Mouse (Mus musculus) embryonic fibroblast, embryonic 13.5 days (primary cell): ENCODE measurements around the gene Cfap97d1. TPM values are rescaled to one million over a fixed set of nuclear protein-coding genes. Genes with fewer than 3 reads are reported as not detected.

ENCODE experiments used
- H3K27ac ChIP-seq: 2 replicates; pipeline ENCODE4 v1.5.1; 2012; ENCODE audit warnings: low read length, control low read depth, inconsistent platforms; ENCODE audit not compliant: insufficient read depth
- H3K4me1 ChIP-seq: 2 replicates; pipeline ENCODE4 v1.6.1; 2011; ENCODE audit warnings: low read length; ENCODE audit not compliant: control insufficient read depth, insufficient read depth
- H3K4me3 ChIP-seq: 2 replicates; pipeline ENCODE4 v1.5.1; 2011; ENCODE audit warnings: mild to moderate bottlenecking, control low read depth, low read length; ENCODE audit not compliant: insufficient read depth
- CTCF ChIP-seq: IDR thresholded peaks from 2 replicates; pipeline ENCODE4 v1.5.1; 2011; ENCODE audit warnings: mild to moderate bottlenecking, control low read depth, low read length, moderate library complexity, borderline replicate concordance; ENCODE audit not compliant: insufficient read depth
- POLR2A ChIP-seq: IDR thresholded peaks from 2 replicates; pipeline ENCODE4 v1.6.1; 2011; ENCODE audit warnings: low read depth, mild to moderate bottlenecking, control low read depth, low read length, moderate library complexity
- polyA plus RNA-seq: library from polyadenylated mRNA; stranded (reverse); fragments of >200 nt; gene quantifications from 2 replicates; pipeline ENCODE4 v1.2.4, GENCODE M21; 2011; ENCODE audit warnings: low read depth; ENCODE audit not compliant: missing spikeins, insufficient read length

Cfap97d1 gene
- polyA plus RNA-seq, 1 experiment: not detected

DNA sequence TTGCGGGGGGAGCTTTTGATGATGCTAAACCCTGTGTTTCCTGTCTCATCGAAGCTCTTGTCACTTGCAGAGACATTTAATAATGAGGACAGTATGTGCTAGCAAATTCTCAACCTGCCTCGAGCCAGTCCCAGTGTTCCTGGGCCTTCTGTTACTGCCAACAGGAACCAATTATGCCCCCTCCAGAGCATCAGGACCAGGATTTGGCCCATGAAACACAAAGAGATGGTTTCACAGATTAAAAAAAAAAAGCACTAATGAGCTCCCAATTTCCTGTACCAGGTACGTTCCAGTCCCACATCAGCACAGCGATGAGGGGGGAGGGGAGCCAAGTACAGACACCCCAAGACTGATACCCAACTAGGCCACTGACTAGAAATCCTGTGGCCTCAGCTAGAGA, 37.1 kb downstream of the Cfap97d1 start:
- TF ChIP-seq POLR2A (no peak), CTCF (no peak)
- Histone ChIP-seq H3K27ac (no peak overlapping the region), H3K4me1 (no peaks in the 10 kb centered on the region), H3K4me3 (no peak overlapping the region)

DNA sequence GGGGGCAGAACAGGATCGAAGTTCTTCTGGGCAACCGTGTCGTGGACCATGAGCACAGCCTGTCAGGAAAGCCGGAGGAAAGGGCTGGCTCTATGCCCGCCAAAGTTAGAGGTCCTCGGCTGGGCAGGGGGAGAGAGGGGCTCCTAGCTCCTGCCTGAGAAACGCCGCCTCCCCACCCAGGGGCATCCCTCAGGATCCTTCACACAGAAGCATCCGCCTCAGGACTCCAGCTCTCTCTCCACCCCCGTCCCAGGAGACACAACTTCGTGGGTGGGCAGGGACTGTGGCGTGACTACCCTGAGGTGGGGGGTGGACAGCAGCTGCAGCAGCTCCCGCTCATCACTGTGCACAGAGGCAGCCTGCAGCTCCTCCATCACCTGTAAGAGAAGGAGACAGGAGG, 39.3 kb downstream of the Cfap97d1 start:
- H3K4me1 ChIP-seq: 0 out of 2 replicates have a peak, but pooled peaks cover 4% of the 10 kb centered on the region
- H3K27ac ChIP-seq: no peak overlapping the region
- TF ChIP-seq CTCF: no peak
- no peak for TF ChIP-seq POLR2A
- H3K4me3 ChIP-seq: no peak overlapping the region

DNA sequence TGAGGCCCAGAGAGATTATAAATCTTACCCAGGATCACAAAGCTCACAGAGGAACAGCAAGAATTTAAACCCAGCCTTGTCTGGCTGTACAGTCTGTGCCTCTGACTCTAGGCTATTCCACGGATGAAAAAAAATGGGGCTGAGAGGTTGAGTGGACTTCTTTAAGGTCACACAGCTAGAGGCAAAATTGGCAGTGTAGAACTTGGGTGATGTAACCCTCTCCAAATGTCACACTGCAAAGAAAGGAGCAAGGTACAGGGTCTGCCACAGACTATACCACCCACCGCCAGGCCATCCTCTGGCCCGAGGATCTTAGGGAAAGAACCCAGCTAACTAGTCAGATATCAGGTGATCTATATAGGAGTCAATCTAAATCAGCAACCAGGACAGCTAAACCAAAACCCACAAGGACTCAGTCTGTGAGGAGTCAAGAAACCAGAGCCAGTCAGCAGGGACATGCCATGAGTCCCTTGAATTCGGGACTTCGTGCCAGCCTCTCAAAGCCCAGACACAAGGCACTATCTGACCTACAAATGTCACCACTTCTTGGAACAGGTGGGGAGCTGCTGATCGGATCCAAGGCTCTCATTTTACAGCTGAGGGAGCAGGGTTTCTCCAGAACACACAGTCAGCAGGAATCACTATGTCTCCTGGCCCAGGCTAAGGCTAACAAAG, 40.1 kb downstream of the Cfap97d1 start:
- TF ChIP-seq POLR2A (no peak), CTCF (no peak)
- no peak overlapping the region for H3K27ac ChIP-seq
- H3K4me3 ChIP-seq: no peak overlapping the region
- 0 out of 2 replicates have a peak, but pooled peaks cover 4% of the 10 kb centered on the region for H3K4me1 ChIP-seq

DNA sequence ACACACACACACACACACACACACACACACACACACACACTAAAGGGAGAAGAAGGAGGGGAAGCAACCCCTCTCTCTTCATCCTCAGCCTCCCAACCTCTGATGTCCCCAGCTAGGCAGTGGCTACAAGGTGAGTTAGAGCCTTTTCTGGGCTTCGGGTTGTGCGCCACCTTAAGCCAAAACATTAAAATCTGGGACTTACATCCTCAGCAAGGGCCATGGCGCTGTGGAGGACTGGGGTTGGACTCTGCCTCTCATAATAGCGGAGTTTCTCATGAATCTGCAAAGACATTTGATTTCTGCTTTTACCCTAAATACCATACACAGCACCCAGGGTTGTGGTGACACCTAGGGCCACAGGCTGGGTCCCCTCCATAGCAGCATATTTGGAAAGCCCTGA, 40.8 kb downstream of the Cfap97d1 start:
- 0 out of 2 replicates have a peak, but pooled peaks cover 4% of the 10 kb centered on the region for H3K4me1 ChIP-seq
- TF ChIP-seq CTCF: no peak
- H3K4me3 ChIP-seq: no peak overlapping the region
- no peak overlapping the region for H3K27ac ChIP-seq

DNA sequence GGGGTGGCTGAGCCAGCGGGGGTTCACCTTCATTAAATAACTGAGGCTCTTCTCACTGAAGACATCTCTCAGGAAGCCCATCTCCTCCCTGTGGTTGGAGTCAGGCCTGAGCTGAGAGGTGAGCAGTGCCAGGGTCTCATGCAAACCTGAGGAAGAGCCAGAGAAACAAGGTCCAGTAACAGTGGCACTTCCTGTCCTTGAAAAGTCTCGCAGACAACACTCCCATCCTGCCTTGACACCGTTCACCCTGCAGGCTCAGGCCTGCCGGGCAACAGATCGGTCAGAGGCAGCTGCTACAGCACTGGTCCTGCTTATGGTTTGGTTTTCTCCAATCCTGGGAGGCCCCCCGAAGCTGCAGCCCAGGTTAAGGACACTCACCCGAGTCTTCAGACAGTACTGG, 41.3 kb downstream of the Cfap97d1 start:
- H3K4me3 ChIP-seq: no peak overlapping the region
- 0 out of 2 replicates have a peak, but pooled peaks cover 4% of the 10 kb centered on the region for H3K4me1 ChIP-seq
- H3K27ac ChIP-seq: no peak overlapping the region
- TF ChIP-seq CTCF: no peak
- no peak for TF ChIP-seq POLR2A

DNA sequence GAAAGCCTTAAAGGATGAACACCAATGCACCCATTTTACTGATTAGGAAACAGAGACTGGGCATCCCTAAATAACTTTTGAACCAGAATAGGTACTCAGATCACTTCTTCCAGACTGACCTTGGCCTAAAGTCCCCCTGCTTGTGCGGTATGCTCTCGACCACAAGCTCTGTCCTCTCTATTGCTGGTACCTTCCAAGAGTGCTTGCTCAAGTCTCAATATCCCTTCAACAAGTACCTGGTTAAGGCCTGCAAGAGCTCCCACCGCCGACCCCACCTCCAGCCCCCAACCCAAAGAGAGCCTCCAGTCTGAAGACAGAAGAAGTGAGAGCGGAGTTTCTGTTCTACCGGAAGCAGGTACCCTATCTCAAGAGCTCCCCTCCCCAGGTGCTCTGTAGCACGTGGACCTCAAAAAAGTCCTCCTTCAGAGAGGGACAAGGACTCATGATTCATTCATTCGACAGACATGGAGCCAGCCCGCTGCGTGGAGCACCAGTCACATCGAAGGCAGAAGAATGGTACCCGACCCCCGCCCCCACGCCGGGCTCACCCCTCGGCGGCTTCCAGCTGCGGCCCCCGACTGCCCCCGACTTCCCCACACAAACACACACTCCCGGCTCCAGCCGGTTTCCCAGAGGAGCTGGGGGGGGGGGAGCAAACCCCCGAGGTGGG, 42.0 kb downstream of the Cfap97d1 start:
- H3K4me1 ChIP-seq: 0 out of 2 replicates have a peak, but pooled peaks cover 4% of the 10 kb centered on the region
- TF ChIP-seq POLR2A: no peak
- TF ChIP-seq CTCF: no peak
- H3K27ac ChIP-seq: no peak overlapping the region
- H3K4me3 ChIP-seq: peak overlapping the region; percentile 42; the same call in 1 of the 2 replicates

DNA sequence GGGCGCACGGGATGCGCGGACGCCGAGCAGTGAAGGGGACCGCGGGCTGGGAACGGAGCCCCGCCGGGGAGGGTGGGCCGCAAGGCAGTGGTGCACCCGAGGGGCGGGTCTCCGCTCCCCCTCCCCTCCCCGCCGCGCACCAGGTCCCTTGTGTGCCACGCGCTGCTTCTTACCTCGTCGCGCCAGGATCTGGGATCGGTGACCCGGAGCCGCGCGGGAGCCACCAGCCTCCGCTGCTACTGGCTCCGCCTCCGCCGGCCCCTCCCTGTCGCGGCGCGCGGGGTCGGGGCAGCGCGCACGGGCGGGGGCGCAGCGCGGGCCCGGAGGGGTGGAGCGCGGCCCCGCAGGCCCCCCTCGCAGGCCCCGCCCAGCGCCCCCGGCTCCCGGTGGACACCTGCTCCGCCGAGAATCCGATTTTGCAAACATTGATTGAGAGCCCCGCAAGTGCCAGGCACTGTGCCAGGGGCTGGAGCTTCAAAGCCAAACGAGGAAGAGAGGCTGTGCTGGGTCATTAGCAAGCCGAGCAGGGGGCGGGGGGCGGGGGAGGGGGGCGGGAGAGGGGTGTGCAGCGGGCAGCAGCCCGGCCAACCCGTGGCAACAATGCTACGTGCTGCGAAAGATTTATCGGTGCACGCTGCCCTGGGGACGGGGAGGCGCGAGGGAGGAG, 42.7 kb downstream of the Cfap97d1 start:
- TF ChIP-seq CTCF (no peak), POLR2A (no peak)
- Histone ChIP-seq H3K4me1 (0 out of 2 replicates have a peak, but pooled peaks cover 4% of the 10 kb centered on the region), H3K4me3 (peak overlapping the region; percentile 42), H3K27ac (no peak overlapping the region)

DNA sequence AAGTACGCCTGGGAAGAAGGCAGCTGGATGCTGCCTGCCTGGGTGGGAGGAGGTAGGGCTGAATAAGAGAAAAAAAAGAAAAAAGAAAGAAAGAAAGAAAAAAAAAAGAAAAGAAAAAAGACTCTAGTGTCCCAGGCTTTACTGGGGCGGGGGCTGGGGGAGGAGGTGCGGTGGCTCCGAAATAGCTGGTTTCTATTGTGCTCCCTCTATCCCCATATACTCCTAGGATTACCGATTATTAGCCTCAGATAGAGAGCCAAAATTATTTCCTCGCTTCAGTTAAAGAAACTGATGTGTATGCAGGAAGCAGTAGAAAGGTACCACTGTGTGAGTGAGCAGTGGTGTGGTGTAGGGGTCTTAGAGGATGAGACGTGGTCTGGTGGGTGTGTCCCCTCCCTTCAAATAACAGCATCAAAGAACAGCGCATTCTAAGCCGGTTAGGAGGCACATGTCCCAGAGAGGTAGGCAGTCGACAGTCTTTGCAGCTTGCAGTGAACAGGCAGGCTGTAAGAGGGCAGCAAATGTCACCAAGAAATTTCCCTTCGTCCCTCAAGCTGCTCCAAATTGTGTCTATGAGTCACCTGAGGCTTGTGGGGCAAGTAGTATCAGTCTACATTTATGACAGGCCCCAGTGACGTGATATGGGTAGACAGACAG, 43.4 kb downstream of the Cfap97d1 start:
- no peak for TF ChIP-seq CTCF
- no peak for TF ChIP-seq POLR2A
- H3K4me1 ChIP-seq: 0 out of 2 replicates have a peak, but pooled peaks cover 4% of the 10 kb centered on the region
- no peak overlapping the region; the same call in 1 of the 2 replicates for H3K4me3 ChIP-seq
- H3K27ac ChIP-seq: no peak overlapping the region

DNA sequence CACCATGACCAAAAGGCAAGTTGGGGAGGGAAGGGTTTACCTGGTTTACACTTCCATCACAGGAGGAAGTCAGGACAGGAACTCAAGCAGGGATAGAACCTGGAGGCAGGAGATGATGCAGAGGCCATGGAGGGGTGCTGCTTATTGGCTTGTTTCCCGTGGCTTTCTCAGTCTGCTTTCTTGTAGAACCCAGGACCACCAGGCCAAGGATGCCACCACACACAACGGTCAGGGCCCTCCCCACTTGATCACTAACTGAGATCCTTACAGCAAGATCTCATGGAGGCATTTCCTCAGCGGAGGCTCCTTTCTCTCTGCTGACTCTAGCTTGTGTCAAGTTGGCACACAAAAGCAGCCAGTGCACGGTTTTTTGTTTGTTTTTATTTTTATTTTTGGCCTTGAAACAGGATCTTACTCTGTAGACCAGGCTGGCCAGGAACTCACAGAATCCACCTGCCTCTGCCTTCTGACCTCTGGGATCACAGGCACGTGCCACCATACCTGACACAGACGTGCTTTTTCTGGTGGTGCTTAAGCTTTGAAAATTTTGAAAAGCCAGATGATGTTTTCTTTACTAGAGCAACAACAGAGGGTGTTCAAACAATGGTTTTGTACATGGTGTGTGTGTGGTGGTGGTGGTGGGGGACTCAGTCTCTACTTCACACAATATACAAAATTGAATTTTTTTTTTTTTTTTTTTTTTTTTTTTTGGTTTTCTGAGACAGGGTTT, 44.2 kb downstream of the Cfap97d1 start, which contains the start of gene Mpp3:
Mpp3 (minus strand) TSS at position 375 of the 730 bp plus-strand sequence.
- H3K27ac ChIP-seq: no peak within 1 kb of the TSS
- H3K4me3 ChIP-seq: no peak within 1 kb of the TSS
- H3K4me1 ChIP-seq: 0 out of 2 replicates have a peak, but pooled peaks cover 4% of the 10 kb centered on the region
- TF ChIP-seq CTCF (no peak), POLR2A (no peak)
